Mouse (Mus musculus) mouse trophoblast stem cell (cell line): ENCODE data around the gene Gm45618.

ENCODE experiments used
- in situ Hi-C, 2 experiments: fragments of 300-500 bp; cut with MseI, MboI; formaldehyde crosslinking; loops; 2 replicates in 1 of 2; 3 replicates in 1 of 2; pipeline ENCODE4 v1.15.1; 2025

The Gm45618 gene

GRCm38 (mm10) chr7:142070458-142071211, 49.9 kb downstream of the Gm45618 start:
- in situ Hi-C loops = no loop called here
